Mouse (Mus musculus) thymus, postnatal 36 days (tissue): ENCODE data around the gene Manba.
A peak's percentile ranks its signal among the peaks of the same experiment; 100 is the strongest.
"Not testable (repeated sequence)": the region's sequence is repeated elsewhere in the genome, so short reads cannot be mapped to it uniquely, and the experiment has no call there.

Source experiments
- DNase-seq, 2 experiments: peaks; one replicate each; pipeline ENCODE4 v3.0.0; 2022; ENCODE audit warnings: mixed read lengths in 2 of 2

Gene Manba

DNA sequence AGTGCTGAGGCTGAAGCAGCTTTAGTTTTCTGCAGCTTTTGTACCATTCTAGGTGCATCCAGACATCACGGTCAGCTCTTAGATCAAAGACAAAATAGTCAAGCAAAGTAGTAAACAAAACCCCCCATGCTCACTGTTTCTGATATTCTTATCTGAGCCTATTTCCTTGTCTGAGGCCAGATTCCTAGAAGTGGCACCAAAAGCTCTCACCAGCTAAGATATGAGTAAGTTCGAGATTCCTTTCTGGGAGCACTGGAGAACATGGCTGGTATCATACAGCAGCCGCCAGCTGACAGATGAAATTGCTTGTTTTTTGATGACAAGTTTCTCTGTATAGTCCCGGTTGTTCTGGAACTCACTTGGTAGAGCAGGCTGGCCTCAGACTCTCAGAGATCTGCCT, 2.4 kb downstream of the Manba start:
- DNase-seq: no peak

- DNase-seq: no peak
Measured at GRCm38 (mm10) chr3:135489865-135490520, 4.6 kb downstream of the Manba start.

DNA sequence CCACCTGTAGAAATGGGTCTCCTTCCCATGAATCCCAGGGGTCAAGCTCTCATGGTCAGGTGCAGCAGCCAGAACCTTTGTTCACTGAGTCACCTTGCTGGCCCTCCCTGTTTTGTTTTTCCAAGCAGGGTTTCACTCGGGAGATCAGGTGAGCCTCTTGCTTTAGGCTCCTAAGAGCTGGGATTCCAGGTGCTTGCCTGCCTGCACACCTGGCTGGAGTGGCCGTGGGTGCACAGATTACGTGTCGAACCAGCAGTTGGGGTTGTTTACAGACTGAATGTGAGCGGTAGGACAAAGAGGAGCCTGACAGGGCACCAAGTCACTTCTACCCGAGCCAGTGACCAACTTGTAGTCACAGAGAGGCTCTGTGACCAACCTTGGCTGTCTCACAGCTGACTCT, 5.7 kb downstream of the Manba start:
- no peak for DNase-seq

DNA sequence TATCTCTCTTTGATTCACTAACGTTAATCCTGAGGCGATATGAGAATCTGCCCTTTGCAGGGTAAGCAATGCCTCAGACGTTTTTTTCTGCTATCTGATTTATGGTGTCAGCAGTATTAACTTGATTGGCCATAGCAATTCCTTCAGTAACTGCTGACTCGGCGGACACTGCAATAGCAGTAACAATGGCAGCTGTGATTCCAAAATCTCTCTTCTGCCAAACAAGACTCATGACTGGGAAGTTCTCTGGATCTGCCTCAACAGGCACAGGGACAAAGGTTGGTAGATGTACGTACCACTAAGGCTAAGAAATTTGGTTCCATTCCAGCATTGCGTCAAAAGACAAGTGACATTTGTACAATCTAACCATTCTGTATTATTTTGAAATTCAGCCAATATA, 7.9 kb downstream of the Manba start:
- DNase-seq: not testable (repeated sequence)

- DNase-seq: not testable (repeated sequence)
Measured at GRCm38 (mm10) chr3:135497956-135498355, 12.5 kb downstream of the Manba start.

DNA sequence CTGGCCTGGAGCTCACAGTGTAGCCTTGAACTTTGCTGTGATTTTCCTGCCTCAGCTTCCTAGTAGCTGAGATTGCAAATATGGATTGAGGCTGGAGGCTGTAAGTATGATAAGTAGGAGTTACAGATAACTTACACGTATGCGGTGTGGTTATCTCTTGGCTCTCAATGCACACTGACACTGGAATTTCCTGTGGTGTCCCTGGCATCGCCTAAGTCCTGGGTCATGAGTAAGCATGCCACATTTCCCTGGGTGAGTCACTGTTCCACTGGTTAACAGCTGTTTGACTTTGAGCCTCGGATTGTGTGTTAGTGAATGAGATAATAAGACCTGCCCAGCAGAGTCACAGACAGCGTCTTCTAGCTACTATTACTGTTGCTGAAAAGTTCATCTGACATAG, 13.5 kb downstream of the Manba start:
- no peak for DNase-seq

GRCm38 (mm10) chr3:135503160-135503559, 17.7 kb downstream of the Manba start:
- no peak for DNase-seq

- peak; percentile 72 to 79 for DNase-seq
Measured at GRCm38 (mm10) chr3:135505369-135505909, 20.0 kb downstream of the Manba start.

DNA sequence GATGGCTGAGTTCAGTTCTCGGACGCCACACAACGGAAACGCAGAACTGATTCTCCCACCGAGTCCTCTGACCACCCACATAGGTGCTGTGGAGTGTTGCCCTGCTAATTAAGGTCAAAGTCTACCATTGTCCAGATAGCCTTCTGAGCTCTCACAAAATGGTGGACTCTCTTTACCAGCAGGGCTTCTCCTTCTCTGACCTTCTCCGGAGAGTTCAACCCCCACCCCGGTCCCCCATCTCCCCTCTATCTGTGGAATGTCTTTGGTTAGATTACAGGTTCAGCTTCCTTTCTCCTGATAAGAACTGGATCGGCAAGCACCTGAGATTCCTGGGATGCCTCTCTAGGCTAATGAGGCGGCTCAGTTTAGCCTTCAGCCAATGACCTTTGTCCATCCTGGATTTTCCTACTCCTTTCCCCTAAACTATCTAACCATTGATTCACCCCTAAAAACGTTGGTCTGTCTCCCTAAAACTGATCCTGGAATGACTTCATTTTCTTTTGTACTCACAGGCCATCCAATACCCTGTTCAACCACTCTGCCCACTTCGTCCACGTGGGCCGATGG, 20.6 kb downstream of the Manba start:
- no peak for DNase-seq

GRCm38 (mm10) chr3:135507506-135507905, 22.1 kb downstream of the Manba start:
- DNase-seq: no peak

- no peak for DNase-seq
Measured at GRCm38 (mm10) chr3:135508191-135508590, 22.8 kb downstream of the Manba start.

- DNase-seq: no peak
Measured at GRCm38 (mm10) chr3:135510372-135510771, 25.0 kb downstream of the Manba start.

- DNase-seq: peak; percentile 19 to 28
Measured at GRCm38 (mm10) chr3:135511683-135512082, 26.3 kb downstream of the Manba start.

DNA sequence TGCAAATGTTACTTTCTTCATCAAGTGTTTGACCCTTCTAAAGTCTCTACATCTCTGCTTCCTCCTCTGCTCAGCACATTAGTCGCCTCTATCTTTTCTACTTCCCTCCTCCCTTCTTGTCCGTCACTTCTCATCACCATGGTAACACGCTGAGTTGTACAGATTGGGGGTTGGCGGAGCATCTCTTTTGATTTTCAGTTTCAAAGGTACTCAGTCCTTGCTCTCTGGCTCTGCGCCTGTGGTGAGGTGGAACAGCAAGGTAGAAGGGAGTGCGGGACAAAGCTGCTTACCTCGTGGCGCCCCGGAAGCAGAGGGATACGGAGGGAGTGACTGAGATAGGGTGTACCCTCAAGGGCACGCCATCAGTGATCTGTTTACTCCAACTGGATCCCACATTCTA, 27.9 kb downstream of the Manba start:
- DNase-seq: peak in 1 of 2 experiments; percentile 26

DNA sequence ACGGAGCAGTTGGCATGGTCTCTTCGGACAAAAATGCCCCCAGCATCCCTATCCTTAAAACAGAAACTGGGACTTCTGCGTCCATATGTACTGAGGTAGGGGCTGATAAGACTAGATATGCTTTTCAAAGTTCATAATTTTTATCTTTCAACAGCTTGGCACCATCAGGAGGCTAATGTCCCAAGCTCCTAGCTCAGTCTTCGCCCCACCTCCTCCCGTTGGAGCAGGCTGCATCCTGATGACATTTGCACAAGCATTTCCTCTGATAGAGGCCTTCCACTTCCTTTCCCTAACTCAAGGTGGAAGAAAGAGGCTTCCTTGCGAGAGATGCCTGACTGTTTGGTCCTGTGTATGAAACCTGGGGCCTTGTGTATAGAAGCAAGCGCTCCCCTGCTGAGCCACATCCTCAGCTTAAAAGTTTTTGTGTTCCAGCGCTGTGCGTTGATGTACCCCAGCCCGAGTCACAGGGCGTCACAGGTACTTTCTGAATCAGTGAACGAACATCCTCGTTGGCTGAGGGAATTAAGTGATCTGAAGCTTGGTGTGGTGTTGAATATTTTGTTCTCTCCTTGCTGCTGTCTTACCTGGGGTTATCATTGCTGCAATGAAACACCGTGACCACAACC, 28.5 kb downstream of the Manba start:
- peak in 1 of 2 experiments; percentile 30 for DNase-seq

DNA sequence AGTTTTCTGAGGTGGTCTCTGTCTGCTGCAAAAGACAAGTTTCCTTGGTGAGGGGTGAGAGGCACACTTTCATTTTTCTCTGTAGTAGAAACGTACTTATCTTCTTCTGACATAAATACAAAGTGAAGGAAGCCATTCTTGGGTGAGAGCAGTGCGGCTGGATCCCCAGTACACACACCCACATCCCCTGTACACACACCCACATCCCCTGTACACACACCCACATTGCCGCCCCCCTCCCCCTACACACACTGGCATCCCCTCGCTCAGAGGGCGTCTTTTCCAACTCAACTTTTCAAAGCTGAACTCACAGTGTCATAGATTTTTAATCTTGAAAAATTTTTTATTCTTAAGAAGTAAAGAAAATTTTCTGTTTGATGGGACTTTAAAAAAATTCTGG, 29.8 kb downstream of the Manba start:
- peak; percentile 42 to 52 for DNase-seq

- no peak for DNase-seq
Measured at GRCm38 (mm10) chr3:135516891-135517290, 31.5 kb downstream of the Manba start.

GRCm38 (mm10) chr3:135518882-135519281, 33.5 kb downstream of the Manba start:
- no peak for DNase-seq

DNA sequence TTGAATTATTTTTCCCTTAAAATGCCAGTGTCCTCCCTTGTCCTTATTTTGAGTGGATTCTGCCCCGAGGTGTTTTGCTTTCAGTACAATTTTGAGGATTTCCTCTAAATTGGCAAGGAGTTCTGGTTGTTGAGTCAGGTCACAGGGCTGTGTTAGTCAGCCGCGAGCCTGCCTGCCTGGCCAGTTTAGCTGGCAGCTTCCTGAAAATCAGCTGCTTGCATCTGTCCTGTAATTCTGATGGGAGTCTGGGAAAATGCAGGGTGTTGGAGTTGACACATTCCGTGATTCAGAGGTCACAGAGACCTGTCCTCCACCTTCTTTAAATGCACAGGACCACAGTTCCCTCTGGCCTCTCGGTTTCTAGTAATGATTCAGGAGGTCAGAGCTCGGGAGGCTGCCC, 34.2 kb downstream of the Manba start:
- DNase-seq: no peak

GRCm38 (mm10) chr3:135521963-135522362, 36.6 kb downstream of the Manba start:
- no peak for DNase-seq

DNA sequence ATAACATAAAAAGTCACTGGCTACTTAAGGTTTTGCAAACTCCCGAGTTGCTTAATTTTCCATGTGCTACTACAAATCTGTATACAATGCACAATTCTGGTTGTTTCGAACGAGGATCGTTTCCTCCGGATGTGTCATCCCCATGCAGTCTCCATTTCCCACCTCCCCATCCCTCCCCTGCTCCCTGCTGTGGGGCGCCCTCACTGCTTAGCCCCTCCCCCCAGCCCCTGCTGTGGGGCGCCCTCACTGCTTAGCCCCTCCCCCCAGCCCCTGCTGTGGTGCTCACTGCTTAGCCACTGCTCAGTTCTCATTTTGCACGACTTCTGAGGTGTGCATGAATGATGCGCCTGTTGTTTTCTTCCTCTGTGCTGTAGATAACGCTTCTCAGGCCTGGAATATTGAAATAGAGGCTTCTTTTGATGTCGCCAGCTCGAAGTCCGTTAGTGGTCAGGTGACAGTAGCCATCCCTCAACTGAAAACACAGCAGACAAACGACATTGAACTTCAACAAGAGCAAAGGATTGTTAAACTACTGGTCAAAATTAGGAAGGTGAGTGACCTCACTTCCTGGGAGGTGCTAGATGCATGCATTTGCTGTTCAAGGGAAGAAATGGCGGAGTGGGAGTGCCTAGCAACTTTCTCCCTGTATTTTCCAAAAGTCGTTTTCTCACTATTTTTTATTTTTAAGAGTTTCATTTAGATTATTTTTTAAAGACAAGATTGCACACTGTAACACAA, 37.4 kb downstream of the Manba start:
- no peak for DNase-seq

GRCm38 (mm10) chr3:135524900-135525299, 39.5 kb downstream of the Manba start:
- DNase-seq: not testable (repeated sequence)

DNA sequence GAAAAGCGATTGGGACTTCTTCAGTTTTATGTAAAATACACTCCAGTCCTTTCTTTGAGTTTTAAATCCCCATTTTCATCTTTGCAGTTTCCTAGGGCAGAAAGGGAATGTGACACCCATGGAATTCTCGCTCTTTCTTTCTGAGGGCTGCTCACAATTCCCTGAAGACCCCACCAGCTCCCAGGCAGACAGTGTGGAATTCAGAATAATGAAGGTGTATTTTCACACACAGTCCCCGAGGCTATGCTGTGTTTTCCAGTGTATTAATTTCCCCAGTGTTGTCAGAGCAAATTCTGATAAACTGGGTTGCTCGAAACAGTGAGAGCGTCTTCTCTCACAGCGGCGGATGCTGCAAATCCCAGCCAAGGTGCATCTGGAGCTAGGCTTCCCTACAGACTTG, 44.3 kb downstream of the Manba start:
- no peak for DNase-seq
